Mouse (Mus musculus): ENCODE results near the gene Commd3.

Commd3 gene

GRCm38 (mm10) chr2:18724462-18724861 lies 52.3 kb downstream of the Commd3 start:
- no peak for DNase-seq
